Mouse (Mus musculus) 3134 (cell line): ENCODE data around the gene Spata31d1b.
"Not testable (repeated sequence)": the region's sequence is repeated elsewhere in the genome, so short reads cannot be mapped to it uniquely, and the experiment has no call there.

ENCODE experiments used
- DNase-seq: peaks from one replicate; pipeline ENCODE4 v3.0.0-alpha.2; 2011; ENCODE audit warnings: low spot score; ENCODE audit not compliant: insufficient read length; ENCODE audit errors: extremely low read depth

The Spata31d1b gene

DNA sequence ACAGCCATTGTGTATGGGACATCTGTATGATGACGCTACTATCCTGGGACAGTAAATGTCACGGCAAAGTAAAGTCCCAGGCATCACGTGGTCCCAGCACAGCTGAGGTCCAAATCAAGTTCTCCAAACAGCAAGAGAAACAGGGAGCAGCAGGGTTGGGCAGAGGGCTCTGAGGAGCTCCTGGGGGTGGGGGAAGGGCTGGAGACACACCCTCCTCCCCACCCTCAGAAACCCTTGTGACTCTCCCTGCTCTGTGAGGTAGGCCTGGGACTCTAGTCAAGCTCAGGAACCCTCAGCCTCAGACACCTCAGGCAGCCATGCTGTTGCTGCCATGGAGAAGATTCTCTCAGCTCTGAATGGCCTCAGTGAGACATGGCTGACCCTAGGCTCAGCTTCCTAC, at the start of gene Spata31d1b:
Gene Spata31d1b (plus strand): TSS at position 301 of the 400 bp plus-strand sequence.
- not testable (repeated sequence) for DNase-seq

DNA sequence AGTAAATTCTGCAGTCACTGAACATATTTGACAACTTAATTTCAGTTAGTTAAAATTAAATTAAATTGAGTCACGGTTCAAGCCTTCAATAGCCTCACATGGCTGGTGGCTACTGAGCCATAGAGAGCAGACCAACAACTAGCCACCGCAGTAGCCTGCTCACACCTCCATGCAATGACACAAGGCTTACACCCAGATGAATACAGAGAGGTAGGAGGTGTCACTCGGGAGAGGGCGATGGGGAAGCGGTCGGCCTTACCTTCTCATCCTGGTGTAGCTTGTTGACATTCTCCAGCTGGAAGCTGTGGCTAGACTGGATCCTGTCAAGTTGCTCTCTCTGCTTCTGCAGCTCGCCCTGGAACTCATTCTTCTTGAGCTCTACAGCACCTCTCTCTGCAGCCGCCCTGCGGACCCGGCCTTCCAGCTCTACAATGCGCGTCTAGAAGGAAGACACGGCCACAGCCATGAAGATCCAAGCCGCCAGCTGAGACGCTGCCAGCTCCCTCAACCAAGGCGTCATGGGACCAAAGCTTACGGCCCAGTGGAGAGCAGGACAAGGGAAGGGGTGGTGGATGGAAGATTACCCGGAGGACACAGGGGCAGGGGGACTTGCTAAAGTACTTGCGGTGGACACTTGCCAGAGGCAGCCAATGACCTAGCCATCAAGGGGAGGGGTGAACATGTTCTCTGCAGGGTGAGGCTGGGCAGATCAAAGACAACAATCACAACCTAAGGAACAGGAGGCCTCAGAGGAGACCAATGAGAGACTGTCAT, 48.0 kb upstream of the Spata31d1b start:
- DNase-seq: no peak

DNA sequence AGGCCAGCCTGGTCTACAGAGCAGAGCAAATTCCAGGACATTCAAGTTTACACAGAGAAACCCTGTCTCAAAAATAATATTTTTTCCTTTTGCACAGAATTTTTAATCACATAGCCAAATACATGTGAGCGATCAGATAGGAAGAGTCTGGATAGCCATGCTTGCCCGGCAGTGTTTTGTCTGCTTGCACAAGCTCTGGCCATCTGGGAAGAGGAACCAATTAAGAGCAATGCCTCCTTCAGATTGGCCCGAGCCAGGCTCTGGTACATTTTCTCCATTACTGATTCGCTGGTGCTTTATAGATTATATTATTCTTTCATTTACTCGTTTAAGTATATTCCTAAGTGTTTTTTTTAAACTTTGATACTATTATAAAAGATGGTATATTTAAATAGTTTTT, 44.3 kb upstream of the Spata31d1b start:
- no peak for DNase-seq

DNA sequence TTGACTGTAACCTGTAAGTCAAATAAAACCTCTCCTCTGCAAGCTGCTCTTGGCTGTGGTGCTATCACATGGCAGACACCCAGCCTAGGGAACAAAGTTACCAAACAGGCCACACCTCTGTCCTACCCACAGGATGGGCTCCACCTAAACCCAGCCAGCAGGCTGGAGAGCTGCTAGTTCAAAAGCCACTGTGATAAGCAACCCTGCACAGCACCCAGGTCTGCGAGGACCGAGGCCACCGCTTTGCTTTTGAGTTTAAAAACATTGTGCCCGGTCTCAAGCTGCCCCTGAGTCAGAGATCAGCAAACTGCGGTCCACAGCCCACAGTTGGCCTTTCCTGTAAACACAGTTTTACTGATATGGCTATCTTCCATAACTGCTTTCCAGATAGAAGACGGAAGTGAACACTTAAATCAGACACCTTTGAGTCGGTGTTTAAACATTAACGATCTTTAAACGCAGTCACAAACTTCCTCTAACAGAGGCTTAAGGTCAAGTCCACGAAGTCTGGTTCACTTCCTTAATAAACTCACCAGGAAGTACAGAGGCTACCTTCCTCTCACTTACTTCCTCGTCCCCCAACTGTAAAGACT, 43.5 kb upstream of the Spata31d1b start:
- no peak for DNase-seq

DNA sequence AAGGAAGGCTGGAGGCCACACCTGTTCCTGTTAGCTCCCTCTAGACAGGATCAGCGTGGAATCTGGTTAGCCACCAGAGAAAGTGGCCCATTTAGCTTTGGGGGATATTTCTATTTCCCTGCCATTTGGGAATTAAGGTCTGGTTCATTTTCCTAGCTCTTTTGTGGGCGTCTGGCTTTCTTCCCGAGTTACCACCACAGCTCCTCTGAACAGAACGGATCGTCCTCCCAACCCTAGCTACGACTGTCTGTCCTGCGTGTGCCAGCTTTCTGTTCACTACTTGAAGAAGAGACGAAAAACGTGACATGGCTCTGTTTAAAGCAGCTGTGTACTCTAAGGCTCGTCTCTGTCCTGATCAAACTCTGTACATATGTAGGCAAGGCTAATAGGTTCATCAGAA, 42.1 kb upstream of the Spata31d1b start:
- DNase-seq: no peak

DNA sequence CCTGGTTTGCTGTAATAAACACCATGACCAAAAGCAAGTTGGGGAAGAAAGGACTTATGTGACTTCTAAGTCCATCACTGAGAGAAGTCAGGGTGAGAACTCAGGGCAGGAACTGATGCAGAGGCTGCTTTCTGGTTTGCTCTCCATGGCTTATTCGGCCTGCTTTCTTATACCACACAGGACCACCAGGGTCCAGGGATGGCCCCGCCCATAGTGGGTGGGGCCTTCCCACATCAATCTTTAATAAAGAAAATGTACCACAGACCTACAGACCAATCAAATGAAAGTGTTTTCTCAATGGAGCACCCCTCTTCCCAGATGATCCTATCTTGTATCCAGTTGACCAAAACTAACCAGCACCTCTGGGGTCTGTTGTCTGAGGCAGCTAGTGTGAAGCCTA, 40.6 kb upstream of the Spata31d1b start:
- no peak for DNase-seq

DNA sequence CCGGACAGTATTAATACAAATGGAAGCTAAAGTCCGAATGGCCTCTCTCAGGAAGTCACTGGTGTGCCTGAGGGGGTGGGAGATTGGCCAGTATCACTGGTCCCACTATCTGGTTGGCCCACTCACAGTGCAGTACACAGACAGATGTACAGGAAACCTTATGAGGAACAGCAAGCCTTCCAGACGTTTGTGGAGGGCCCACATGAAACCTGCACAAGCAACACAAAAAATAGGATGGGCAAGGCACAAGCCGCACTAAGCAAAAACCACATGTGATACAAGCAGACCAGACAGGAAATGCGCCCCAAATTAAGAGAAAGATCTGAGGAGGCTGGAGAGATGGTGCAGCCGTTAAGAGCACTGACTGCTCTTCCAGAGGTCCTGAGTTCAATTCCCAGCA, 39.8 kb upstream of the Spata31d1b start:
- no peak for DNase-seq

DNA sequence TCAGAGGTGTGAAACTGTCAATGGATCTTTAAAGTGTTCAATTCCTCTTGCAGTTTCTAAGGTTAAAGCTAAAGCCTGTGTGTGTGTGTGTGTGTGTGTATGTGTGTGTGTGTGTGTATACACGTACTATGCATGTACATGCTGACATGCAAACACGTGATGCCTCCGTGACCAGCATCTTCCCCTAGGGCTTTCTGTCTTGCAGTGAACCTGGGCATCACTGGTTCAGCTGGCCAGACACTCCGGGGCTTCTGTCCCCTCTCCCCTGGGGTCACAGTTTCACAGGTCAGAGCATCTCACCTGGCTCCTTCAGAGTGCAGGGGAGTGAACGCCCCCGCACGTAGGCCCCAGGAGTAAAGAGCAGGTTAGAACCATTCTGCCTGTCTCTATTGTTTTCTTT, 38.5 kb upstream of the Spata31d1b start:
- no peak for DNase-seq

DNA sequence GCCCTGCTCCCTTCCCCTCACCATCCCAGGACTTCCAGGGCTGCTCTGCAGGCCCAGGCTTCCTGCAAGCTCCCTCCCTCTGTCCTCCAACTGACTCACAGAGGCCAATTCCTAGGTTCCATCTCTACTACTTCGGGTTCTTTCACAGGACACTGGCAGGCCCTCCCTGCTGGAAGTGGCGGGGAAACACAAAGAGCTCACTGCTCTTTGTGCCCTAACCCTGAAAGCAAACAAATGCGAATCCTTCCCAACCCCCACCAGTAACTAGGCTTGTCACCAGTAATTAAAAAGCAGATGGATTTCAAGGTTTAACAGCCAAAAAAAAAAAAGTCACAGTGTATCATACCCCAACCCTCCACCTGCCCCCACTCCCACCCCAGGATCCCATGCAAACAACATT, 37.9 kb upstream of the Spata31d1b start:
- DNase-seq: peak; percentile 15

DNA sequence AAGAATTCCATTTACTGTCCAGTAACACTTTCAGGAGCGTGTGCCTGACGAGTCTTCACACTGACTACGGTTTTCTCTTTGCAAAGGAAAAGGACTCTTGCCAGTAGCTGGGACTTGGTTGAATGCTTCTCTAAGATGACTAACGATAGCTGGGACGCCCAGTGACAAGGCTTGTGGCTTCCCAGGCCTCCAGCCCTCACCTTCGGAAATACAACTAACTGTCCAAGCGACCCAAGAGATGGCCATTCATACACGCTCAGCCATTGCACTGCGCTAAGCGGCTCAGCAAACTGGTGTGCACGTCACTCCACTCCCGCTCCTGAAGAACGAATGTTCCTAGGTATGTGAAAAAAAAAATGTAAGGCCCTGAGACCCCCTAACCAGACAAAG, 37.3 kb upstream of the Spata31d1b start:
- DNase-seq: peak; percentile 46

DNA sequence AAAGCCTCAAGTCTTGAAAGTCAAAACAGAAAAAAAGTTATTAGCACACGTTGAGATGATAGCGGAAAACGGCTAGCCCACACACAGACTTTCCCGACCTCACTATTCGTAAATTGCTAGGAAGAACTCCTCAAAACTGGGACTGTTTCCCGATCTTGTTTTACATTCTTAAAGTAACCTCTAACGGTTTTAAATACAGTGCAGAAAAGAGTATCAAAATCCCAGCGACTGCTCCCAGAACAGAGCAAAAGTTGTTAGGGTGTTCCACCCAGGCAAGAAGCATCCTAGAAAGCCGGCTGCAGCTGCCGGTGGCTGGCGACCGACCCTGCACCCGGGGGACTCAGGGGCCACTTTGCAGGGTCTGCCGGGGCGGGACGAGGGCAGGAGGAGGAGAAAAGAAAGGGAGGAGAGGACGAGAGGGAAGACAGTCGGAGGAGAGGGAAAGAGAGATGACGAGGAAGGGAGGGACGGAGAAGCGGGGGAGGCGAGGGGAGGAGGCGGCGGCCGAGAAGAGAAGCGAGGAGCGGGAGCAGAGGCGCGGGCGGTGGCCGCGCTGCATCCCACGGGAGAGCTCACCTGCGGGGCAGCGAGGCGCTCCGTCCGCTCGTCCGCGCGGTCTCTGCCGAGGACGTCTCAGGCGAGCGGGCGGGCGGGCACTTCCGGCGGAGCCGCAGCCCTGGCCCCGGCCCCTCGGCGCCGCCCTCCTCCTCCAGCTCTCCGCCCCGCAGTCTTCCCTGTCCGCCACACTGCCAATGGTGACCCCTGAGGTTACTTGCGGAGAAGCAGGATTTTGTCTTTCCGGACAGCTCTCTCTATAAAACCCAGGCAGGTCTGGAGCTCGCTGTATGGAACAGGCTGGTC, 36.7 kb upstream of the Spata31d1b start, which contains the start of gene Golm1:
Gene Golm1 (minus strand): TSS at position 661 of the 861 bp plus-strand sequence.
- peak; percentile 73 for DNase-seq

DNA sequence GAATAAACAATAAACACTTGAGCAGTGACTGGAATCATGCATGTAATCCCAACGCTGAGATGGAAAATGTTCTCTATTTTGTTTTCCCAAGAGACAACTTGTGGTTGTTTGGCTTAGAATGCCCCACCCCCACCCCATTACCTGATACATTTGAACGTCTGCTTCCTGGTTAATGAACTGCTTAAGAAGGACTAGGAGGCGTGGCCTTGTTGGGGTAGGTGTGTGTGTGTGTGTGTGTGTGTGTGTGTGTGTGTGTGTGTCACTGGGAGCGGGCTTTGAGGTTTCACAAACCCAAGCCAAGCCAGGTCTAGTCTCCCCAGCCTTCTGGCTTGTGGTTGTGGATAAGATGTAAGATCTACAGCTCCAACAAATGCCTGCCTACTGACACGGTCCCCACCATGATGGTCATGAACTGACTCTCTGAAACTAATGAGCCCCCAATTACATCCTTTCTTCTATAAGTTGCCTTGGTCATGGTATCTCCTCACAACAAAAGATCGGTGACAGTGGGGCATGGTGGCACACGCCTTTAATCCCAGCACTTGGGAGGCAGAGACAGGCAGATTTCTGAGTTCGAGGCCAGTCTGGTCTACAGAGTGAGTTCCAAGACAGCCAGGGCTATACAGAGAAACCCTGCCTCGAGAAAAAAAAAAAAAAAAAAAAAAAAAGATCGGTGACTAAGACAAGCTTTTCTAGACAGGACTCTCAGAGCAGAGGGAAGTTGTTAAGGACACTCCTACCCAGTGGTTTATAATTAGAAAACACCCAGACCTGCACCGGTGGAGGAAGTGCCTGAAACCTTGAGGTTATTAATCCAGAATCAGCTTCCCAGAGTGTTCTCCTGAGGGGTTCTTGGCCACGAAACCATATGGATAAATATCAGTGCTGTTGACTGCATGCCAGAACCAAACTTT, 35.5 kb upstream of the Spata31d1b start:
- no peak for DNase-seq

DNA sequence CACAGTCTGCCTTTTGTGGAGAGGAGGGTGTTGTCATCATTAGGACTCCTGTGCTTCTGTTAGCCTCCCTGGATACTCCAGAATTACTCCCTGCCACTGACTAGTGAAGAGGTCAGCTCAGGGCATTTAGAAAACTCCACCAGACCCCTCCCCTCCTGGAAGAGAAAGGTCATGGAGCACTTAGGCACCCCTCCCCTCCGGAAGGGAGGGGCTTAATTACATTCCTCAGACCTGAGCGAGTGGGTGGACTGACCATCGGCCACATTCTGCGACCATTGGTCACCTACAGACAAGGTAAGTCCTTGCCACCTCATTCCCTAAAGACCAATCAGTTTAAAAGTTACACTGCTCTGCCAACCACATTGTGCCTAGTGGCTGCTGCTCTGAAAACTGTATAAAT, 32.8 kb upstream of the Spata31d1b start:
- DNase-seq: no peak

DNA sequence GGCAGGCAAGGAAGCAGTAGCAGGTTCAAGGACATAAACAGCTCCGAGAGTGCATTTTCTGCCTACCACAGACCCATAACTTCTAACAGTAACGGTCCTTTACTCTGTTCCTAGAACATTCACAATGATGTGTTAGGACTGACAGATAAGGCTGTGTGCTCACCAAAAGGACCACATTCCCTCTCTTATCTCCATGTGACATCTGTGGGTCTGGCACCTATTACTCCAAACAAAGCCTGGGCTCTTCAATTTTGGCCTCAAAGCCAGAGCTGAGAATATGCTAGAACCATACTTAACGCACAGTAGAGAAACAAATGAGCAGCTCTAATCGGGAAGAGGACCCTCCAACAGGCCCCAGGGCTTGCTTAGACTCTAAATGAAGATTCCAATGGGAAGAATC, 32.2 kb upstream of the Spata31d1b start:
- DNase-seq: no peak

DNA sequence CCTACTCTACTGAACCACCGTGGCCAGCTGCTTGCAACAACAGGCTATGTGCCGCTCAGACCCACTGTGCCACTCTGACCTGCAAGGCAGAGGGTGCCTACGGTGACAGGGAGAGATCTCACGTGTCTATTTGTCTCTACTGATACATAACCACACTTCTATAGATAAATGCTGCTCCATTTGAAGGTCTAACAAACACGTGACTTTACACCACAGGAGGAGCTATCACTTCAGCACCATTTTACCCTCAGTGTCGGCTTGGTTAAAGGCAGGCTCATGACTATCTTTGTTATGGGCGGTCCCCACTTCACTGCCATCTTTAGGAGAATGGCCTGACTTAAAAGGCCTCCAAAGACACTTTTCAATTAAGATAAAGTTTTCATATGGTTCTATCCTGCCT, 29.5 kb upstream of the Spata31d1b start:
- no peak for DNase-seq

DNA sequence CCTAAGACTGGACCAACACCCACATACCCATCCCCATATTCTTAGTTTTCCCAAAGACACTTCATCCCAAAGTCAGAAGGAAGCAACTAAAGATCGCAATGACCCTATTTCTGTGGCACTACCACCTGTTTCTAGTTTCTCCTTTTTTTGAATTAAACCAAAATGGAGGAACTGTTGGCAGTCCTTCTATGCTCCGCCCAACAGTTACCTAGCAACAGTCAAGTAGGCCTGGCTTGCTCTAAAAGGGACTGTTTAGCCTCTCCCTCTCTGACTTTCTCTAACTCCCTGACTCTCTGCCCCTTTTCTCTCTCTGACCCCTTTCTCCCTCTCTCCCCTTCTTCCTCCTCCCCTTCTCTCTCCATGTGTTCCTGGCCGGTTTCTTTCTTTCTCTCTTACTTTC, 26.8 kb upstream of the Spata31d1b start:
- no peak for DNase-seq

DNA sequence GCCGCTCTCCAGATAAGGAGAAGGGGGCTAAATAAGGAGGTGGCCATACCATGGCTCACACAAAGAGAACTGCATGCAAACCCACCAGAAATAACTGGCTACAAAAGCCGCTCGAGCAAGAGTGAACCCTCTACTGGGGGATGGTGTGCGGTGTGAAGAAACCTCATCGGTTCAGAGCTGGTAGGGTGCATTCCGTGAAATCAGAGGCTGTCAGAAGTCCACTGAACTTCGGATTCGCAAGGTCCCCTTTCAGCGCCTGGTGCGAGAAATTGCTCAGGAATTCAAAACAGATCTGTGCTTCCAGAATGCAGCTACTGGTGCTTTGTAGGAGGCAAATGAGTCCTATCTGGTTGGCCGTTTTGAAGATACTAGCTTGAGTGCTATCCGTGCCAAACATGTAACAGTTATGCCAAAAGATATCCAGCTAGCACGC, 23.7 kb upstream of the Spata31d1b start:
- no peak for DNase-seq

DNA sequence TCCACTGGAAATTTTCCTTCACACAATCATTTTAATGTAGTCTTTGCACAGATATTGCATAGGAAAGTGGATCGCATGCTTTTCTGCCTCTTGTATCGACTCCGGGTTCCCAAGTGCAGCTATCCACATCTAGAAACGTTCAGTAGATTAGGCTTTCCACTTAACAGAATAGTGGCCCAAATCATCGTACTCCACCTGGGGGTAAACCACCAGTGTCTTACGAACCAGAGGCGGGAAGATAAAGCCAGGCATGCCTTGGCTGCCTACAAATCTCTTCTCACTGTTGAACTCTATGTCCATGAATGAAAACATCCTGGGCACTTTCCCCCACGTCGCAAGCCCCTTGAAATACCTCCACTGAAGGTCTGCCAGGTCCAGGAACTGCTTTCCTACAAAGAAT, 22.8 kb upstream of the Spata31d1b start:
- DNase-seq: no peak

DNA sequence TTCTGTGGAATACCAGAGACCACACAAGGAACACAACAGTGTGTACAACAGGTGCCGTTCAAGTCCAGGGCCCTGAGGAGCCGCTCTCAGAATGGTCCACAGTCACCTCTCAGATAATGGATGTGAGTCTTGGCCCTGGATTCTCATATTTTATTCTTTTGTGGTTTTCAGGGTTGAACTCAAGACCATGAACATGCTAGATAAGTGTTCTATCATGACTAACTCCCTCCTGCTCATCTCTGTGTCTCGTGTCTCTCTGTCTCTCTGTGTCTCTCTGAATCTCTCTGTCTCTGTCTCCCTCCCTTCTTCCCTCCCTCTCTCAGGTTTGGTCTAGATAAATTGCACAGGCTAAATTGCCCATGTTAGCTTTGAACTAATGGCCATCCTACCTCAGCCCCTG, 22.2 kb upstream of the Spata31d1b start:
- DNase-seq: no peak

DNA sequence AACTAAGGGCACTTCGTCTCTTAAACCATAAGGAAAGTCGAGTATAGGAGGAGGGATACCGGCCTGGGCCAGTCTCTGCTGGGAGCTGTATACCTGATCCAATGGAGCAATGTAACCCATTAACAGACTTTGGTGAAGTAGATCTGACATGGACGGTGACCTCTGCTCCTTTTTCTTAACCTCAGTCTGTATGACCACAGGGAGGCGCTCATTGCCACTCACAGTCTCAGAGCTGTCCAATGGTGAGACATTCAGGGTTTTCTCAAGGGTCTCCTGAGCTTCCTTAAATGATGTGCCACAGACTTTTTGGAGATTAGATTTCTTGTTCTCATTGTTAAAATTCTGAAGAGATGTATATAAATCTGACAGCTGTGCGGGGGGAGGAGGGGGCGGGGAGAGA, 21.5 kb upstream of the Spata31d1b start:
- DNase-seq: no peak
